Mouse (Mus musculus) lung, adult 2 months (tissue): ENCODE measurements around the gene Galnt10.

Source experiments
- CTCF ChIP-seq: fragments of 200-500 bp; IDR thresholded peaks from 2 replicates; pipeline ENCODE4 v1.5.1; 2011; ENCODE audit warnings: mild to moderate bottlenecking, low read length, control low read depth; ENCODE audit not compliant: insufficient read depth
- POLR2A ChIP-seq: fragments of 200-500 bp; IDR thresholded peaks from 2 replicates; pipeline ENCODE4 v1.6.1; 2011; ENCODE audit warnings: low read depth, mild to moderate bottlenecking, control low read depth, low read length, borderline replicate concordance; ENCODE audit errors: extremely low read depth

DNA sequence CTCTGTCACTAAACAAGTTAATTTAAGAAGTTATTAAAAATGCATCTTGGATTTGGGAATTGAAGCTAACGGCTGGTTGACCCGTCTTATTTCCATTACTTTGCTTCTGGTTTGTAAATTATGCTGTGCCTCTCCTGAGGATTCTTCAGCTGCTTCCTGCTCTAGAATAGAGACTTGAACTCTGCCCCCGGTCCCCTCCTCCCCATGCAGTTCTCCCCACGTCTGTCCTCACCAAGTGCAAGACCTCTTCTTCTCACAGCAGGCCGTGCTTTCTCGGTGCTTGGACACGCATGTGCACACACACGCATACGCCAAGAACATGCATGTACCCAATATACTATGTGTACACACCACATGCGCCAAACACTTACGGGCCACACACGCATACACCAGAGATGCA lies 18.0 kb downstream of the Galnt10 start:
- TF ChIP-seq CTCF = no peak
- TF ChIP-seq POLR2A = no peak
